Mouse (Mus musculus) heart, postnatal 4 days (tissue): ENCODE measurements around the gene Rara. TPM values are rescaled to one million over a fixed set of nuclear protein-coding genes. Genes with fewer than 3 reads are reported as not detected.
A peak's percentile ranks its signal among the peaks of the same experiment; 100 is the strongest.
"Not testable (repeated sequence)": the region's sequence is repeated elsewhere in the genome, so short reads cannot be mapped to it uniquely, and the experiment has no call there.

Source experiments
- DNase-seq: peaks from one replicate; pipeline ENCODE4 v3.0.0; 2021
- total RNA-seq, 2 experiments: library from RNA; stranded (reverse); gene quantifications; 2 replicates each; pipeline ENCODE4 v1.2.3; 2021

Rara gene
- total RNA-seq, 2 experiments from 2014 or later: 34.6 to 38.1 TPM

DNA sequence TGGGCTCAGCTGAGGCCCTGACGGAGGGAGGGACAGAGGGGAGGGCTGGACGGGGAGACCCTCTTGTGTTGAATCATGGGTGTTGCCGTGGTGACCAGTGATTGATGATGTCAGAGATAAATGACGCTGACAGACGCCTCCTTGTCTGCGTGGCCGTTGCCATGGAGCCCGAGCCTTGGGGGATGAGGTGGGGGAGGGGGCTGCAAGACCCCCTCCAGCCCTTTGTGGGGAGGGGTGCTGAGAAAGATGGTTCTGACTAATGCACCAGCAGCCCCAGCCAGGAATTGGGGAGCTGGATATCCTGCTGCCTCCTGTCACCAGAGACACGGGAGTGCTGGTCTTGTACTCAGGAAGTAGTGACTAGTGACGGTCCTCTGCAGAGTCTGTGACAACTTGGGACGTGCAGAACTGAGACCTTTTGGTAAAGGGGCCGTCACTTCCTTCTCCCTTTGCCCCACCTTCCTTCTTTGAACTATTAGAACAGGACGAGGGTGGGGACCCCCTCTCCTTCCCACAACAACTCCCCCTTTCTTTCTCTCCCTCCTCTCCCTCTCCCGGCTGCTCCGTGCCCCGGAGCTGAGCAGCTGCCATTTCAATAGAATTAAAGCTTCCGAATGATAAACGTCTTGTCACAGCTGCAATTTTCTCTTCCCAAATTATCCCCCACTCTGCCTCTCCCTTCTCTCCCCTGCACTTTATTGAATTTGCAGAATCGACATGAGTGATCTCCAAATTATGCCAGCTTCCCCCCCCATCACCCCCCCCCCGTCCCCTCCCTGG is 41.3 kb downstream of the Rara start:
- no peak for DNase-seq

DNA sequence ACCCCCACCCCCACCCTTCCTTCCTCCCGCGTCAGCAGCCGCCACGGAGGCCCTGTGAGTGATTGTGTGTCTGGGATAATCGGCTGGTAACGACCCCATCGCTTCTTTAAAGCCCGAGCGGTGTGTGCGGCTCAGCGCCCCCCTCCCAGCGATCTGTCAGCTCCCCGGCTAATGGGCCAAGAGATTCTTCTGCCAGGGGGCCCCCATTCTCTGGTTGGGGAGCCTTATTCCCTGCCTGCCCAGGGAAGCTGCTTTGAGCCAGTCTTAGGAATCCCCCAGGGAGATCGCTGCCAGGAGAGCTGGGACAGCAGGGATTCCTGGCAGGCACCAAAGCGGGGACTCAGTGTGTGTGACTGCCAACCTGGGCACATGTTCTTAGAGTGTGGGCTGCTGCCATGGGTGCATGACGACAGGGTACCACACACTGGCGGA is 41.9 kb downstream of the Rara start:
- DNase-seq: no peak

DNA sequence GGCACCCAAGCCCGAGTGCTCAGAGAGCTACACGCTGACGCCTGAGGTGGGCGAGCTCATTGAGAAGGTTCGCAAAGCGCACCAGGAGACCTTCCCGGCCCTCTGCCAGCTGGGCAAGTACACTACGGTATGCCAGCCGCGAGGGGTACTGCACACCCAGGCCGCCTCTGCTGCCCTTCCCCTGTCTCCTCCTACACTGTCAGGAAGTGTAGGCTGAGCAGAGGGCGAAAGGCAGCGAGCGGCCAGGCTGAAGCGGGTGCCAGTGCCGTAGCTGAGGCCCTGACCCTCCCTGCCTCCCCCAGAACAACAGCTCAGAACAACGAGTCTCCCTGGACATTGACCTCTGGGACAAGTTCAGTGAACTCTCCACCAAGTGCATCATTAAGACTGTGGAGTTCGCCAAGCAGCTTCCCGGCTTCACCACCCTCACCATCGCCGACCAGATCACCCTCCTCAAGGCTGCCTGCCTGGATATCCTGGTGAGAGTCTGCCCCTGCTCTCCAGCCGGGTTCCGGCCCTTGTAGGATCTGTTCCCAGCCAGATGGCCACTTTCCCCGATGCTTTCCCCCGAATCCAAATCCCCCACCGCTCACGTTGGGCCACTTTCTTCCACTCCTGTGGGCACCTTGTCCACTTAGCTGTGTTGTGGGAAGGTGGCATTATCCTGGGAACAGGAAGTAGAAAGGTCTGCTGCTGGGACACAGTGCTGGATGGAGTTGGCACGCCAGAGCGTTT is 42.7 kb downstream of the Rara start:
- no peak for DNase-seq

DNA sequence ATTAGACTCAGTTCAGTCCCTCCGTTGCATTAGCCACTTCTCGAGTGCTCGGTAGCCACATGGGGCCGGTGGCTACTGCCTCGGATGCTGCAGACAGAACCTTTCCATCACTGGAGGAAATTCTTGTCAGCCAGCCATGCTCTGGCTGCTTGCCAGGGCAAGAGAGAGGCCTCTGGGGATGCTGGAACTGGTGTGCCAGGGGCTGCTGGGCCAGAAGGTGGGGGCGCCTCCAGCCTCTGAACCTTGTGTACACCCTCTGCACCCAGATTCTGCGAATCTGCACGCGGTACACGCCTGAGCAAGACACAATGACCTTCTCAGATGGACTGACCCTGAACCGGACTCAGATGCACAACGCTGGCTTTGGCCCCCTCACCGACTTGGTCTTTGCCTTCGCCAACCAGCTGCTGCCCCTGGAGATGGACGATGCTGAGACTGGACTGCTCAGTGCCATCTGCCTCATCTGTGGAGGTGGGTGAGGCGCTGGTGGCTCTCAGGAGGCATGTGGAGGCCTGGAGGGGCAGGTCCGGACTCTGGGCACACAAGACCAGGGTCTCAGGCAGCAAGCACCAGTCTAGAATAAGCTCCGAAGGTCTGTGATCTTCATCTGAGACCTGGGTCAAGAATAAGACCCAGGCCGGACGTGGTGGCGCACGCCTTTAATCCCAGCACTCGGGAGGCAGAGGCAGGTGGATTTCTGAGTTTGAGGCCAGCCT is 43.9 kb downstream of the Rara start:
- peak; percentile 89 for DNase-seq

DNA sequence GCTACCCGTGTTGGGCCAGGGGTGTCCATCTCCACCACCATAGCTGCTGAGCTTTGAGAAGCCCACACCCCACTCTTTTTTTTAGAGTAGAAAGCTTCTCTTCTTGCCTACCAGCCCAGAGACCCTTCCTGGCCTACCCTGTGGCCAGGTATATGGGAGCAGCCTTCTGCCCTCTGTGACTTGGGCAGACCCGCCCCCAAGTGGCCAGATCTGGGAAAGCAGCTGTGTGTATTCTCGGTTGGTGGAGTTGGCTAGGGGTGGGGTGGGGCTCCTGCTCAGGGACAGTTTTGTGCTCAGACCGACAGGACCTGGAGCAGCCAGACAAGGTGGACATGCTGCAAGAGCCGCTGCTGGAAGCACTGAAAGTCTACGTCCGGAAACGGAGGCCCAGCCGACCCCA is 44.6 kb downstream of the Rara start:
- peak; percentile 93 for DNase-seq

DNA sequence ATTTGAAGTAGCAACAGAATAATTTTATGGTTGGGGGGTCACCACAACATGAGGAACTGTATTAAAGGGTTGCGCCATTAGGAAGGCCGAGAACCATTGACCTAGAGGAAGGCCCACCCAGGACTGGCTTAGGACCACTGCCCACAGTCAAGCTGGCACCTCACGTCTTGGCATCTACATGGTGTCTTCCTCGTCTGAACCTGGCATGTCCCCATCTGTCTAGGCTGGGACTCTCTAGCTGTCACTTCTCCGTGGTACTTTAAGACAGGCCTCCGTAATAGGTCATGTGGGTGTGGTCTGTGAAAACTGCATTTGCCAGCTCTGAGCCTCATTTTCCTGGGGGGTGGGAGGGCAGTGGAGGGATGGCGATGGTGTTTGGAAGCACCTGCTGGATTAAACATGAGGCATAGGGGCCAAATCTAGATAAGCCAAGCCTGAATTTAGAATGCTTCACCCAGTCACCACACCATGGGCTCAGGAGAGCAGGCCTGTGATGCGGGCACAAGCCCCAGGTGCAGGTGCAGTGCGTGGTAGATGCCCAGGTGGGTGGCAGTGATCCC is 45.3 kb downstream of the Rara start:
- no peak for DNase-seq

DNA sequence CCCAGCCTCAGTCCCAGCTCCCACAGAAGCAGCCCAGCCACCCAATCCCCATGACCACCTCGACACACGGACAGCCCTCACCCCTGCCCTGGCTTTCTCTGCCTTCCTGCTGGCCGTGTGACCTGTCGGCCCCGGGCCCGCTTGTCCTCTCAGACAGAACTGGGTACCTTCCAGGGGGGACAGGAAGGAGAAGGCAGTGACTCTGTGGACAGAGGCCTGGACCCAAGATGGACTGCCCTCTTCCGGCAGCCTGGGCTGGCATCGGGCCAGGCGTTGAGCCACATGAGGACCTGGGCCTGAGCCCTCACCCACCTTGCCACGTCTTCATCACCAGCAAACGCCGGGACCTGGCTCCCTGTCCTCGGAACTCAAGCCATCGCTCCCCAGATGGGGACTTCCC is 46.0 kb downstream of the Rara start:
- peak; percentile 65 for DNase-seq

DNA sequence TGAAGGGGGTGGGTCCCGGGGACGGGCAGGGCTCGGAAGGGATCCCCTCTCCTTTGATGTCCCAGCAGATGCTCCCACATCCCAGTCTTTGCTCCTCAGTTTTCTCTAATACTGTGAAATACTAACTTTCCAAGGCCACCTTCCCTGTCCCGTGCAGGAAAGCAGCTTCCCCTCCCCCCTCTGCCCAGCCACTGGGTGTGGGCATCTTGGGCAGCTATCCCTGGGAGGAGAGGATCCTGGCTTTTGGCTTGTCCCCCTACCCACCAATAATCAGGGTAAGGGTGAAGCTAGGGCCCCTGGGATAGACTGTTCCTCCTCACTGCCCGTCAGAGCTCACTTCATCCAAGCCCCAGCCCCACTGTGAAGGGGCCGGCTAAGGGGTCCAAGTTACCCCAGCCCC is 46.6 kb downstream of the Rara start:
- no peak for DNase-seq

DNA sequence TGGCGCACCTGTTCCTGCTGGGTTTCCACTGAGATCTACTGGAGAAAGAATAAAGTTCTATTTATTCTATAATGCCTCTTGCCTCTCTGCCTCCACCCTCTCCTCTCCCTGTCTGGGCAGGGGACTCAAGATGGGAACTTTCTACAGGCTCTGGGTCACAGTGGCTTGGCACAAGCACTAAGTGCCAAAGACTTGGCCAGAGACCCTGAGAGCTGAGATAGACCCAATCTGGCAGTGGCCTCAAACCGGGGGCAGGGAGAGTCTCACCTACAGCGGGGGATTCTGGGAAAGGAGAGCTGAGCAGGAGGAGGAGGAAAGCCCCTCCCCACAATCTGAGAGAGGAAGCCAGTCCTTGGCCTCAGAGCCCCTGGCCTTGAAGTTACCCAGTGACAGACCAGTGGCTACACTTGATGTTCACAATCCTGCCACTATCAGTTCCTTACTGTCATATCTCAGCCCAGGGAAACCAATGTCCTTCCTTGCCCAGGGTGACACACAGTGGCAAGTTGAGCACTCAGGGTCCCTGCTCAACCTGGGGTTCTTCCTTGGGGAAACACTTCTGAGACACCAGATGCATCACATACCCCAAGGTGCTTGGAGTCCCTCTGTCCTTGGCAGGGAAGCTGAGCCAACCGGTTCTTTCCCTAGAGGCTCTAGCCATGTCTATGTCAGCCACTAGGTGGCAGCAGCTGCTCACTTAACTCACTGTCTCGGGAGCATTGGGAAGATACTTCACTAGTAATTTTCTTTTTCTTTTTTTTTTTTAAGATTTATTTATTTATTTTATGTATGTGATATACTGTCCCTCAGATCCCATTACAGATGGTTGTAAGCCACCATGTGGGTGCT is 47.5 kb downstream of the Rara start:
- peak; percentile 86 for DNase-seq

DNA sequence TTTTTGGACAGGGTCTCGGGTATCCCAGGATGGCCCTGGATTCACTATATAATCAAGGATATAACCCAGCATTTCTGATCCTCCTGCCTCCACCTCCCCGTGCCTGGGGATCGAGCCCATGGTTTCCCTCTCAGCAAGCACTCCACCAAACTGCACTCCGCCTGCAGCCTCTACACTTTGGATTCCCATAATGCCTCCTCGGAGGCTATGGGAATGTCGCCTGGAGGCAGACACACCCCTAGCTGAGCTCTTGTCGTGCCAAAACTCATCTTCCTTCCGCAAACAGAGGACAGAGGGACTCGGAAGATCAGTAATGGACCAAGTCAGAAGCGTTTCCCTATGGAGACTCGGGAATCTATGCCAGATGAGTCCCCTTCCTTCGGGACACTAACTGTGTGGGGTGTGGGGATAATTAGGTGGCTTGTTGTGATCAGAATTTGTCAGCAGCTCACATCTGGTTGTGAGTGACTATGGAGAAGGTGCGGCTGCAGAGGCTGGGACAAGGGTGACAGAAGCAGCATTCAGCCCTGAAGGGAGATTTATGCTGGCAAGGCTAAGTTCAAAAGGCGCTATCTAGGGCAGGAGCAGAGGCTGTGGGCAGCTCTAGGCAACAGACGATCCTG is 51.0 kb downstream of the Rara start:
- DNase-seq: no peak

DNA sequence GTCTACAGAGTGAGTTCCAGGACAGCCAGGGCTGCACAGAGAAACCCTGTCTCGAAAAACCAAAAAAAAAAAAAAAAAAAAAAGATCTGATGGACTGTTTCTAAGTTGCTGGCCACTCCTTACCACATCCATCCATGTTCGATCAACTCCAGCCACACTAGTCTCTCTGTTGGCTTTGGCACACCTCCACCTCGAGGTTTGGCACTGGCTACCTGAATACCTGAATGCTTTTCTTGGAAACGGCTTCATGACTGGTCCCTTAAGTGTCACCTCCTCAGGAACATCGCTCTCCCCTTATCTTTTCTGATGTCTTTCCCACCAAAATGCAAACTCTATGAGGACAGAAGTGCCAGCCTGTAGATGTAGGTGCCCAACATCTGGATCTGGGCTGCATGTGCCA is 51.7 kb downstream of the Rara start:
- DNase-seq: no peak

DNA sequence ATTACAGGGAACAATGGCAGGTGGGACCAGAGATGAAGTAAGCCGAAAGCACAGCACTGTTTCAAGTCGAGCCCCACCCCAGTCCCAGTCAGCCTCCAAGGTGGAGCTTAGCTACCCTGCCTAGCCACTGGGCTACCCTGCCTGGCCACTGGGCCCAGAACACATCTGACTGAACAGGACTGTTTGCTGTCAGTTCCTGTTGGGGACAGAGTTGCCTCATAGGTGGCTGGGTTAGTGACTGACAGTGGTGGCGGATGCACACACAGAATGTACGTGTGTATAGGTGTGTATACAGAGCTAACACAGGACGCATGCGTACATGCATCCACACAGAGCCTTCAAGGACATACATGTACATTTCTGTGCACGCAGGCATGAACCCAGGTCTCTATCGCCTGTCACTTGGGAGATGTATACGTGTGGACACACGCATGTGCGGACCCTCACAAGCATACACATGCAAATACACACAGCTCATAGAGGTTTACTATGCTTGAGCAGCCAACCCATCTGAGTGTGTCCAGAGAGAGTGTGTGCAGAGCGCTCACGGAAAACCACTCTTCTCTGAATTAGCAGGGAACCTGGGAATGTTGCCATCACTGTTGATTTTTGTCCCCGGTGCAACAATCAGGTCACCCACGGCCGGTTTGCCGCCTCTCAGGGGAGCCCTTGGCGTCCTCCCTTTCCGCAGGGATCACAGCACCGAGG is 53.8 kb downstream of the Rara start:
- DNase-seq: no peak

DNA sequence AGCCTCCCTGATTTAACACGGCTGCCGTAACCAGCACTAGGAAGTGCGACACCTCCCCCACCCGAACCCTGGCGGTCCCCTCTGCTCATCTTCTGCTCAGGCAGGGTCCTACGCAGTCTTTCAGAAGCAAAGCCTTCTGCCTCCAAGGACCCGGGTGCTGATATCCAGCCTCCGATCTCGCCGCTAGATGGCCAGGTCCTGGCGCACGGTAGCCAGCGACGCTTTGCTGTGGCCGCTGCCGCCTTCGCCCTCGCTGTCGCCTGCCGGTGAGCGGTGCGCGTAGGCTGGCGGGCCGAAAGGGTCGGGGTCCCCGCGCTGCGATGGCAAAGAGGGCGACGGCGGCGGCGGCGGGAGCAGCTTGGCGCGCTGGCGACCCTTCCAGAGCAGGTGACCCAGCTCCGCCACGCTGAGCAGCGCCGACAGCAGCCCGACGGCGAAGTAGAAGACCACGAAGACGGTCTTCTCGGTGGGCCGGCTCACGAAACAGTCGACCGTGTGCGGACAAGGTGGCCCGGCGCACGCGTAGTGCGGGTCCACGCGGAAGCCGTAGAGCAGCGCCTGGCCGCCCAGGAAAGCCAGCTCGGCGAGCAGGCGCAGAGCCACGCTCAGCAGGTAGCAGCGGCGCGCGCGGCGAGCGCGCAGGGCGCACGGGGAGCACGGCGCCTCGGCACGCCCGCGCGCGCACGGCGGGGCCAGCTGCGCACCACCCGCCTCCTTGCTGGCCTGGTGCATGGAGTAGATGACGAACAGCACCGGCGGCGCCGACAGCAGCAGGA is 54.6 kb downstream of the Rara start:
- peak; percentile 75 for DNase-seq

DNA sequence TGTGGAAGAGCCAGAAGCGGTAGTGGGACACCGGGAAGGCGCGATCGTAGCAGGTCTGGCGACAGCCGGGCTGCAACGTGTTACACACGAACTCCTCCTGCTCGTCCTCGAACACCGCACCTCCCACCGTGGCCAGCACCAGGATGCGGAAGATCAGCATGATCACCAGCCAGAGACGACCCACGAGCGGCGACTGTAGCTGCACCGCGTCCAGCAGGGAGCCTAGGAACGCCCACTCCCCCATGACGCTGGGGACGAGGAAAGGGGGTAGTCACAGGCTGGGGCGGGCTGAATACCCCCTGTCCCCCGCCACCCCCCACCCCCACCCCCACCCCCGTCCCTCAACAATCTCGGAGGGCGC is 55.1 kb downstream of the Rara start, which contains the start of gene Gjd3:
Gjd3 (minus strand) TSS at position 244 of the 361 bp plus-strand sequence.
- DNase-seq: no peak

DNA sequence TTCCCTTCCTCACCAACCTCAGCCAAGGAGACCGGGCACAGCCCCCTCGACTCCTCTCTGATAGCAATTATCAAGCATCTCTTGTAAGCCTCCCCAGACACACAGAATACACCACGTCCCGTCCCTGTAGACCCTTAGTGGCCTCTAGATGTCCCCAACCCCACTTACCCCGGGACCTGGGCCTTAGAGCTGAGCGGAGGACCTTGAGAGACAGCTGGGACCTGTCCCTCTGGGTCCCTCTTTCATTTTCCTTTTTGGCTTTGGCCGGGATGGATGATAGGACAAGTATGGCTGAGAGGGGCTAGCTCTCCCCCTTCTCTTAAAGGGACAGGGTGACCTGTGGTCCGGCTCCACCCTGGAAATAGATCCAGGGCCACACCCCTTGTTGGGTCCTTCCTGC is 55.9 kb downstream of the Rara start:
- DNase-seq: no peak

DNA sequence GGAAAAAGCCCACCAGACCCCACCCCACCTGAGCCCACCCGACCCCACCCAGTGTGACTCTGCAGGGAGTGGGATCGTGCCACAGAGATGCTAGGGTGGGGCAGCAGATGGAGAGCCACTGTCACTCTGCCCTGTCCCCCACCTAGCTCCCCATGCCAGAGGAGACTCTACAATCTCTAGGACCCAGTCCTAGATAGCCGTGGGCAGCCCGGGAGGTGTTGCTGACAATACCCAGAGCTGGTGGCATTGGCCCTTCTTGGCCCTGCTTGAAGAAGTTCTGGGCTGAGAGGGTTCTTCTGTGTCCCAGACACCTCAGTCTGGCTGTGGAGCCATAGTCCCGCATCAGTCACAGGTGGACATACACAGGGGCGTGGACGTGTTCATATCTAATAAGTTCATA is 57.9 kb downstream of the Rara start:
- DNase-seq: peak; percentile 78

DNA sequence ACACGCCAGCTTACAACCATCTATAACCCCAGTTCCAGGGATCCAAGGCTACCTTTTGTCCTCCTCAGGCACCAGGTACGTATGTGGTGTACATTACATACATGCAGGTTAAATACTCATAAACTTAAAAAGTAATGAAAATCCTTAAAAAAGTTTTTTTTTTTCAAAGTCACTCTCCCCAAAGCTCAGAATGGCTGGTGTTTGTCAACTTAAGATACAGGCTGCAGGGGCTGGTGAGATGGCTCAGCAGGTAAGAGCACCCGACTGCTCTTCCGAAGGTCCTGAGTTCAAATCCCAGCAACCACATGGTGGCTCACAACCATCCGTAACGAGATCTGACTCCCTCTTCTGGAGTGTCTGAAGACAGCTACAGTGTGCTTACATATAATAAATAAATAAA is 60.6 kb downstream of the Rara start:
- DNase-seq: not testable (repeated sequence)

DNA sequence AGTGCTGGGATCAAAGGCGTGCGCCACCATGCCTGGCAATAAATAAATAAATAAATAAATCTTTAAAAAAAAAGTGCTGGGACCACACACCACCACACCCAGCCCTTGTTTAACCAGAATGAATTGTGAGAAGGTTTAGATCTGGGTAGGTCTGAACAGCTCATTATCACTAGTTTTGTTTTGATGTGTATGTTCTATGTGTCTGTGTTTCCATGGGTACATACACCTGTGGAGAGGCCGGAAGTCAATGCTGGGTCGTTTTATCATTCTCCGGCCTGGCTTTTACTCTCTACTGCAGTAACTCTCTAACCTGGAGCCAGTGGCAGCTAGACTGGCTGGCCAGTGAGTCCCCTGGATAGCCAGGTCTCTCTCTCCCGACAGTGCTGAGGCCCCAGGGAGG is 63.2 kb downstream of the Rara start:
- DNase-seq: no peak

DNA sequence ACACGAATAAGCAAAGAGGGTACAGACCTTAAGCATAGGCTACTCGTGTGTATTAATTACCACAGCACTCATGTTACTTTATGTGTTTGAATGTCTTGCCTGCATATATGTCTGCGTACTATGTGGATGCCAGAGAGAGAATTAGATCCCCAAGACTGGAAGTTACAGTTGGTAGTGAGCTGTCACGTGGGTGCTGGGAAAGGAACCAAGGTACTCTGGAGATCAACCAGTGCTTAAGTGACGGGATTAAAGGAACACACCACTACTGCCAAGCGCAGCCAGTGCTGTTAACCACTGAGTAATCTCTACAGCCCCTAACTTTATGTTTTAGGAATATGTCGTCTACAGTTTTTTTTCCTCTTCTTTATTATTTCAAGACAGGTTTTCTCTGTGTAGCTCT is 68.4 kb downstream of the Rara start:
- DNase-seq: no peak

DNA sequence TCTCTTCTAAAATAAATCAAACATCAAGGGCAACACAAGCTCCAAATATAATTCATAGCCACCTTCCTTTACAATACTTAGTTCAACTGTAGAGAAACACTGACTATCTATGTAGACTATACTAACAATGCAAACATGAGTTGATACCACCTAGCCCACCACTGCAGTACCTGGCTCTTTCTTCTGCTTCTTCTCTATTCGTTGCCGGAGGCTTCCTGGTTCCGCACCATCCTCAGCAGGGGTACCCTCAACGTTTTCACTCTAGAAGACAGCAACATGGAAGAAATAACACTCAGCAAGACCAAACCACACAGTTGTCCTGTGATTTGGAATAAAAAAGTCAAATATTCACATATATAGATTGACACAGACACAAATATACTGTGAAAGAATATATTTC is 70.0 kb downstream of the Rara start:
- DNase-seq: no peak
